Mouse (Mus musculus): ENCODE measurements around the gene Pde8b.
"Not testable (repeated sequence)": the region's sequence is repeated elsewhere in the genome, so short reads cannot be mapped to it uniquely, and the experiment has no call there.

Gene Pde8b

DNA sequence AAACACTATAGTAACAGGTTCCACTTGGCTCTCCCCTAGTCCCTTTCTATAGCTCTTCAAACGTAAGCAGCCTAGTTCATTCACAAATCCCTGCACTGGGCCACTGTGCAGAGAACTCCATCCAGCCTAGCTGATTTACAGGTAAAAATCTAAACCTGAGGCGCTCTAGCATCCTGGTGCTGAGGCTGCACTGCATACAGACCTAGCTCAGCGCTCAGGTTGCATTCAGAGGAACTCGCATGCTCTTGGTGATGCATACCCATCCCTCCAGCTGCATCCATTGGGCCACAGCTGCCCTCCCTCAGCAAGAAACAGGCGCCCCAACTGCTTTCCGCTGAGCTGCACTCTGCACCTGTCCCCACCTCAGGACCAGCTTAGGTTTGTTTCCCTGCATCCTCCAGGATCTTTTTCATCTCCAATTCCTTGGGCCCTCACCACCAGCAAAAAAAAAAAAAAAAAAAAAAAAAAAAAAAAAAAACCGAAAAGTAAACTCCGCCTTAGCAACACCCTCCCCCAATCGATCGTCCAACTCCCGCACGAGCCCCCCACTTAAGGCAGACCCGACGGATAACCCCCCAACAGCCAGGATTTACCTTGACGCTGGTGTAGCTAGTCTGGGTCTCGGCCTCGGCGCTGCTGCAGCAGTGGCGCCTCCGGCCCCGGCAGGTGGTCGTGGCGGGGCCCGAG lies 28.1 kb downstream of the Pde8b start:
- DNase-seq (ENCODE audit: low read depth): no peak

DNA sequence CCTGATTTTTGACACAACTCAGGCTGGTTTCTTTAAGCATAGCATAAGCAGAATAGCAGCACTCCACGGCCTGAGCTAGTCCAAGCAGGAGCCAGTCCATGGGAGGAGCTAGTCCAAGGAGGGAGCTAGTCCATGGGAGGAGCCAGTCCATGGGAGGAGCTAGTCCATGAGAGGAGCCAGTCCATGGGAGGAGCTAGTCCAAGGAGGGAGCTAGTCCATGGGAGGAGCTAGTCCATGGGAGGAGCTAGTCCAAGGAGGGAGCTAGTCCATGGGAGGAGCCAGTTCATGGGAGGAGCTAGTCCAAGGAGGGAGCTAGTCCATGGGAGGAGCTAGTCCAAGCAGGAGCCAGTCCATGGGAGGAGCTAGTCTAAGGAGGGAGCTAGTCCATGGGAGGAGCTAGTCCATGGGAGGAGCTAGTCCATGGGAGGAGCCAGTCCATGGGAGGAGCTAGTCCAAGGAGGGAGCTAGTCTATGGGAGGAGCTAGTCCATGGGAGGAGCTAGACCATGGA lies 34.4 kb downstream of the Pde8b start:
- DNase-seq (ENCODE audit: low read depth): not testable (repeated sequence)

DNA sequence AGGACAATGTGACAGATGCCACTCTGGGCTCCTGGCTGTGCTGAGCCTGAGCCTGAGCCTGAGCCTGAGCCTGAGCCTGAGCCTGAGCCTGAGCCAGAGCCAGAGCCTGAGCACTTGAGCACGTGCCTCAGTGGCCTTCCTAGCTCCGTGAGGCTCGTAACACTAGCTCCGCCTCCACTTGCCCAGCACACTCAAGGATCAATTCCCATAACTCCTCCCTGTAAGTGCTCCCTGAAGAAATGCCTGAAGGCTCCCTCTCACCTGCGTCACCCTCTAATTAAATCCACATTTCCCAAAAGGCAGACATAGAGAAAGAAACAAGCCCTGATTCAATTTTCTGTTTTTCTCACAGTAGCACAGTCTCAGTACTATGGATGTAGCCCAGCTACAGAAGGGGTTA lies 37.8 kb downstream of the Pde8b start:
- no peak for DNase-seq (ENCODE audit: low read depth)

DNA sequence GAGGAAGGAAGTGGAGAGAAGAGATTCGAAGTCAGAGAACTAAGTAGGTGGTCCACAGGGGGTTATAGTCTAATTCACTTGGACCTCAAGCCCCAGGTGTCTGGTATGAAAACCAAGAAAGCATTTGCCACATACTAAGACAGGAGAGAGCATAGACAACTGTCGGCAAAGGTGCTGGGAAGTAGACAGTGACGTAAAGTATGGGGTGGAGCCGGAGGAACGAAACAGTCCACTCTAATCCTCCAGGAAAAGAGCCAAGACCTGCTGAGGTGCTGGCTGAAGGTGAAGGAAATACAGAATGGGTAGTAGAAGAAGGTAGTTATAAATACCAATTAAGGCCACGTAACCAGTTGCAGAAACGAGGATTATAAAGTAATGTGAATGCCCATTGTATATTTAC lies 42.8 kb downstream of the Pde8b start:
- not testable (repeated sequence) for DNase-seq (ENCODE audit: low read depth)

DNA sequence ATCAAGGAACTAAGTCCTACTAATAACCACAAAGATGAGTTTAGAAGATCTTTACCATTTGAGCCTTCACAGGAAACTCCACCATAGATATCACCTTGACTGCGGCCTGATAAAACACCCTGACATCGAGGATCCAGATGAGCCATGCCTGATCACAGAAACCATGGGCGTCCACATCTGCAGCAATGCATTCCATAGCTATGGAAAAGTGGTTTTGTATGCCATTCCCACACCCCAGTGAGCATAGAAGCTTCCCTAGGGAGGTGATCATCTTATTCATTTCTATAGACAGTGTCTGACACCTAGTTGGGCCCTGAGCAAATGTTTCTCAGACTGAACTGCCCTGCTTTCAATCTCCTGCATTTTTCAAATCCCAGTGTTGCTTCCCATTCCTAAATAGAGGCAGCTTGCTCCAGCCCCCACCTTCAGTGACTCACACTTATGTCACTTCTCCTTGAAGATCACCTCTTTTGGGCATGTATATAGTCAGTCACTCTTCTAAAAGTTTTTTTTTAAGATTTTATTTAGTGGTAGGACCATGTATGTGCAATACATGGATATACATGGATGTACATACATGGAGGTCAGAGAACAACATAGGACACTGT lies 47.9 kb downstream of the Pde8b start:
- no peak for DNase-seq (ENCODE audit: low read depth)

DNA sequence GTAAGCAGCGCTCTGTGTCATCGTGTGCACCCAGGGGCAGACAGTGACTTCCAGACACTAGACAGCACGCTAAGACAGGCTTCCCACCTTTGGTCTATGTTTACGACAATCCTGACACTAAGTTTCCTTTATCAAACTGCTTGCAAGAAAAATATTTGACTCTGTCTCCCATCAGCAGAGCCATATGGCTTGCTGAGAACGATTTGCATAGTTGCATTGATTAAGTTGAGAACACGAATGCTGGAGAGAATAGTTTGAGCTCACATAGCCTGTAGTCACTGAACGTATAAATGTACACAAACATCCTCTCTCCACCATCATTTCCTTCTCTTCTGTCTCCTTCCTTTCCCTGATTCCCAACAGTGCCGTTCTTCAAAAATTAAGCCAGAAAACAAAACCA lies 49.3 kb downstream of the Pde8b start:
- DNase-seq (ENCODE audit: low read depth): no peak

DNA sequence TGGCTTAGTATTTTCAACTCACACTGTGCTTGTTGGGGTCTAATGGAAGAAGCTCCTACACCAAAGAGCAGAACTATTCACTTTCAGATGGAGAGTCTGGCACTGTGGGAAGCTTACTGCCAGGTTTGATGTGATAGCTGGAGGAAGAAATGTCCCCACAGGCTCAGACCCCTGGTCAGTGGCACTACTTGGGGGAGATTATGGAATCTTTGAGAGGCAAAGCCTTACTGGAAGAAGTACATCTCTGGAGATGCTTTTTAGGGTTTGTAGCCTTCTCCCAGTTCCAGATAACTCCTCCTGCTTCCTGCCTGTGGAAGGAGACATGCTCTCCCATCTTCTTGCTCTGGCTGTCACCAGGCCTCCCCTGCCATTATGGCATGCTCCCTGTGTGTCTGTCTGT lies 50.1 kb downstream of the Pde8b start:
- DNase-seq (ENCODE audit: low read depth): no peak

DNA sequence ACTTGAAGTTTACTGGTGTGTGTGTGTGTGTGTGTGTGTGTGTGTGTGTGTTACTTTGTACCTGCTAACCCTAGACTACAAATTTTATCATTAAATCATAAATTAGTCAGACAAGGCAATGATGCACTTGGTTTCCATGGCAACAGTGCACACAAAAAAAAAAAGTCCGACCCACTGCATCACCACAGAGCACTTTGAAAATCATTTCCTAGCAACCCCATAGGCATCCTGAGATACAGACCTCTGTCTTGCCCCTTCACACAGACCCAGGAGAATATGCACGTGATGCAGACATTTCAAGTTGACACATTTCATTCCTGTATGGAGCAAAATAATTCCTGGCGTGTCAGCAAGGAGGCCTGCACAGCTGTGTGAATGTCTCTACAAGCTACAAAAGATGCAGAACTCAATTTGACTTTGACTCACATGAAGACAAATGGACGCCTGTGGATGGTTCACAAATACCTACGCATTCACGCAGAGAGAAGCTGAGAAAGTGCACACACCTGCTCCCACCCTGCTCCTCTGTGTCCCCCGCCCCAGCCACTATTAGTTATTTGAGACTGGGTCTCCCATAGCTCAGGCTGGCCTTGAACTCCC lies 53.9 kb downstream of the Pde8b start:
- no peak for DNase-seq (ENCODE audit: low read depth)

DNA sequence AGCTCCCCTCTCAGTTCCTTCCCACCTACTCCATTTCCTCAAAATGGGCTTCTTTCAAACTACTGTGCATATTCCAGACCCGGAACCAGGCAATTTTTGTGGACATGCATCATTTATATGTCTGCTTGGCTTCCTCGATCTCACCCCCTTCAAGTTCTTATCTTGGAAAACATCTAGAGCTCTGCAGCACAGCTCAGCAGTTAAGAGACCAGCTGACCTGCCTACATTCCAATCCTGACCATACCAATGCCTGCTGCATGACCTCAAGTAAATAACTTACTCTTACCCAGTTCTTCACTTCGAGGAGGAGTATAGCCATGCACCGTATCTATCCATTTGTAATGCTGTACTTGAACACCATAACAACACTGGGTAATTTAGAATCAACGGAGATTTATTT lies 58.2 kb downstream of the Pde8b start:
- no peak for DNase-seq (ENCODE audit: low read depth)

DNA sequence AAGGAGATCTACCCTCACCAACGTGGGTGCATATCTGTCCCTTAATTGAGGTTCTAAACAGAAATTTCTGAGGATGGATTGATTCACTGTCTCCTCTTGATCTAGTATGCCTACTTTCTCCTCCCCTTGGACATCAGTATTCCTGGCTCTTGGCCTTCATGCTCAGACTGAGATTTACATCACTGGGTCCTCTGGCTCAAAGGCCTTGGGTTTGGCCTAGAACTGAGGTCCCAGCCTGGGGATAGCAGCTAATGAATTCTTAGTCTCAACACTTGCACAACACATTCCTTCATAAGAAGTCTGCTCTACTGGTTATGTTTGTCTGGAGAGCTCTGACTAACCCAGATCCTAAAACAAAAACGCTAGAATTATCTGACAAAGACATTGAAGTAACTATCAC lies 61.0 kb downstream of the Pde8b start:
- DNase-seq (ENCODE audit: low read depth): peak; percentile 36

DNA sequence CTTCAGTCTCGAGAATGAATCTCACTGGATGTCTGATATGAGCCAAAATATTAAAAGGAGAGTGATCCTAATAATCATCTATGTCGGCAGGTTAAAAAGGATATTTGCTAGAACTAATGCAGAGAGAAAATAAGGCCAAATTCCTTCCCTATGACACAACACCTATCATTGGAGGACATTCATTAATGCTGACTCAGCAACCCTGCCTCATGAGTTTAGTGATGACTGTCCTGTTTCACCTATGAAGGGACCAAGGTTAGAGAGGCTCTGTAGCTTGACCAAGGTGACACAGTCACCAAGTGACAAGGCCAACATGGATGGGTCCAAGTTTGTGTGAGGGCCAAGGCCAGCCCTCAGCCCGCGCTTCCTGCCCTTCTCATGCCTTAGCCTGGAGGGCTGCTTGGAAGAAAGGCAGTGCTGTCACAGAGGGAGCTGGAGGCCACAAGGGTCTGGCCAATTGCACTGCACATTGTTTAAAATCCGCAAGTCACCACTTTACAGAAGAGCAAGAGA lies 62.9 kb downstream of the Pde8b start:
- no peak for DNase-seq (ENCODE audit: low read depth)

DNA sequence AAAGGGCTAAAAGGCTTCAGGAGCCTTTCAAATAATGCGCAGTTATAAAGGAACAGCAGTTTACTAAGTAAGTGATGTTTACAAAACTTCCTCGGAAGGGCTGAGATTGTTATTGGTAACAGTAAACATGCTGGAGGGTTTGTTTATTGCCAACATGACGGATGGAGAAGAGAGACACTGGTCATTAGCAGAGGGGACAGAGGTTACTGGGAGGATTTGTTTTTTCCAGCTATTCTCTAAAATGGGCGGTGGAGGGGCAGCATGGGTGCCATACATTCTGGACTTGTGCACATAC lies 63.4 kb downstream of the Pde8b start:
- no peak for DNase-seq (ENCODE audit: low read depth)

DNA sequence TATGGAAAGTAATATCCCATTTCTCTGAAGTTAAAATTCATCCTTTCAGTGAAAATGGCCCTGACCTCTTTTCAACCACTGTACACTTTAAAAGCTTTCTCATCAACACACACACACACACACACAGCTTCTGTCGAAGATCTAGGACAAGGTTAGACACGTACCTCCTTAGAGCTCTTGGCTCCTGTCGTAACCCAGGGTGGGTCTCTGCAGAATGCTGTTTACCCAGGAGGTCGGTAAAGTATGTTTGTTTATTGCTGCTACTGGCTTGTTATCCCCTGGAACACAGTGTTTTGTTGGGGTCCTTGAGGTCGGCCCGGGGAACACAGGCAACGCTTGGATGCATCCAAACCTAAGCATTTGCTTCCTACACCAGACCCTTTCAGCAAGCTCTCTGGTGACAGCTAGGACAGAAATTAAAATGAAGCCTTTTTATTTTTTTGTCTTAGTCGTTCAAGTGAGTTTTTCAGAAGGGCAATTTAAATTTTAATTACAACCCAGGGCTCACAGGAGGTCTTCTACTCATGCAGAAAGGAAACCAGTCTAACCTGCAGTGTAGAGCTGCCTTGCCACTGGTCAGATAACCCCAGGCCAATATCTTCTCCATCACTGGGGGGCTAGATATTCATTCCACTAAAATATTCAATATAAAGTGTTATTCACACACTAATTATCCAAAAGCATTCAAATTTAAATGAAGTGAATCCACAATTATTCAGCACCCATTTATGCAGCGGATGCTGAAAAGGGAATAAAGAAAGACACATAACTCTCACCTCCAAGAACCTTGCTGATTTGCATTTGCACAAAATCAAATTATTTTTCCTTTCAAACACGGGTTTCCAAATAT lies 64.0 kb downstream of the Pde8b start:
- no peak for DNase-seq (ENCODE audit: low read depth)

DNA sequence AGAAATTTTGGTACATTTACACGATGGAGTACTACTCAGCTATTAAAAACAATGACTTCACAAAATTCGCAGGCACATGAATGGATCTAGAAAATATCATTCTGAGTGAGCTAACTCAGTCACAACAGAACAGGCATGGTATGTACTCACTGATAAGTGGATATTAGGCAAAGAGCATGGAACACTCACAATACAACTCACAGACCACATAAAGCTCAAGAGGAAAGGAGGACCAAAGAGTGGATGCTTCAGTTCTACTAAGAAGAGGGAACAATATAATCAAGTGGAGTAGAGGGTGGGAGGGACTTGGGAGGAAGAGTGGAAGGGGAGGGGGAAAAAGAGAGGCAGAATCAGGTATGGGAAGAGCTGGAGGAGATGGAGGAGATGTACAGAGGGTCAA lies 66.5 kb downstream of the Pde8b start:
- DNase-seq (ENCODE audit: low read depth): no peak

DNA sequence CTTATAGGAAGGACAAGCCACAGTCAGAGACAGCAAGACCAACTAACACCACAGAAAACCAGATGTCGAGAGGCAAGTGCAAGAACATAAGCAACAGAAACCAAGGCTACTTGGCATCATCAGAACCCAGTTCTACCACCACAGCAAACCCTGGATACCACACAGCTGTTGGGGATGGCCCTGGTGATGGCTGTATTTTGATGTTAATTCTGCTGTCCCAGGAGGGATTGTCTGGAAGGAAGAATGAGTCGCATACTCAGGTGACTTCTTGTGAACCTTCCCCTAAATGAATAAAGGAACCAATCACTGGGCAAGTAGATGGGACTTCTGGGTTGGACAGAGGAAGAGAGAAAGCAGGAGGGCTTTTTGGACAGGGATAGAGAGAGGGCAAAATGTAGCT lies 69.9 kb downstream of the Pde8b start:
- DNase-seq (ENCODE audit: low read depth): no peak

DNA sequence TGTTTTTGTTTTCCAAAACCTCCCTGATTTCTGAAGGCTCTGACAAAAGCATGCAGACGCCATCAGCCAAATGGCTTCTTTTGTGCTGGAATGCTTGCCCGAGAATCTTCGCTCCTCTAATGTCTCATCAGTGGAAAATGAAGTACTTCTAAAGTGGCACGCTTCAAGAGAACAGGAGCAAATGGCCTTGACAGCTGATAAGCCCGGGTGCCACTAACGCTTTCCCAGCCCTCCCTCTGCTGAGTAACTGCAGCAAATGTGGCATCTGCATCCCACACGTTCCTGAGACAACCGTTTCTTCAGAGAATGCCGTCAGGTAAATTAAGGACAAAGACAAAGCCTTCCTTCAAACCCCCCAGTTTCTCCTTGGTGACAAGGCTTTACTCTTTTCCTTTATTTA lies 72.8 kb downstream of the Pde8b start:
- DNase-seq (ENCODE audit: low read depth): no peak

DNA sequence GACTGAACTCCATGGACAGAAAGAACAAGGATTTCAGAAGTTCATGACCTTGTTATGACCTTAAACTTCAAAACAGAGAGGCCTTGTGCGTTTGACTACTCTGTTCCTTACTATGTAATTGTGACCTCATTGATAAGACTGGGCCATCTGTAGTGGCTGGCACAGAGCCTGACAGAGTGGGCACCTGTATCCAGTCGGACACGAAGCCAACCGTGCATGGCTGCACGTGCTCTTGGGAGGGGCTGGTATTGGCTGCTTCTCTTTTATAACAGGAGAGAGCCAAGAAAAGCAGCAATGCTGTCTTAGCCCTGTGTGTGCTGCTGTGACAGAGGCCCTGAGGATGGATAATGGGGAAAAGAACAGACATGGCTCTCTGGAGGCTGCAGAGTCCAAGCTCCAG lies 73.7 kb downstream of the Pde8b start:
- no peak for DNase-seq (ENCODE audit: low read depth)

DNA sequence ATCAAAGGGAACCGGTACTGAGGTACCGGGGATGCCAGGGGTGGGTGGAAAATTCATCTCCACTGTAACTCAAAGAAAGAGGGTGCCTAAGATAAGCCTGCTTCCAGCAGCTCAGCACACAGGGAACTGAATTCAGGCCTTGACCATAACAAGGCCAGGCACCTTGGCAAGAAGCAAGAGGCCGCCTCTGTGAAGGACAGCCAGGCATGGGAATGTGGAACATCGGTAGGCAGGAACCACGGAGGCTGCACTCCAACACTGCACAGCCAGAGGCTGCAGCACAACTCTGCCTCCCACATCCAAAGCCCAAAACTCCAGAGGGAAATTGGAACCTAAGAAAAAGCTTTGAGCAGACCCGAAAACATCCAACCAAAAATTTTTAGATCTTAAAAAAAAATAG lies 75.9 kb downstream of the Pde8b start:
- DNase-seq (ENCODE audit: low read depth): no peak

DNA sequence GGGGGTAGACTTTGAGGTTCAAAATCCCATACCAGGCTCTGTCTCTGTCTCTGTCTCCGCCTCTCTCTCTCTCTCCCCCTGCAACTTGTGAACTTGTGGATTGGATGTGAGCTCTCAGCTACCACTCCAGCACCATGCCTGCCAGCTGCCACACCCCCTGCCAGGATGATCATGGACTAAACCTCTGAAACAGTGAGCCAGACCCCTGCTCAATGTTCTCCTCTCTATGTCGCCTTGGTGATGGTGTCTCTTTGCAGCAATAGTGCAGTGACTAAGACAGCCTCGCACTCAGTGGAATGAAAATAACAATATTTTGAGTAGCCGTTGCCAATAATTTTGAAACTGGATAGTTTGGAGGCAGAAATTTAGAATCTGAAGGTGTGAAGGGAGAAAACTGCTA lies 77.8 kb downstream of the Pde8b start:
- no peak for DNase-seq (ENCODE audit: low read depth)

DNA sequence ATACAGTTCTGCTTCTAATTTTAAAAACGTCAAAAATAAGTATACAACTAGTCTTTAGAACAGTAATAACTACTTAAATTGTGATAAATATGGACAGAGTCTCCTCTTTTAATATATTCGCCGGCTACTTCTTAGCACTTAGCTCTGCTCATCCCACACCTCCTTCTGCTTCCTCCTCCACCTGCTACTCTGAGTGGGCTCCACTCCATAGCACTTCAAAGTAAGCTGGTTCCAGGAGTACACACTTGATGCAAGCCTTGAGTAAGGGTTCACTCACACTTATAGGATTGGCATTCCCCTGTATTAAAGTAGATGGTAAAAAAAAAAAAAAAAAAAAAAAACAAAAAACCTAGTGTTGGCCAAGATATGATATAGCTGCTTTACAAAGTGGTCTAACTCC lies 89.9 kb downstream of the Pde8b start:
- no peak for DNase-seq (ENCODE audit: low read depth)

DNA sequence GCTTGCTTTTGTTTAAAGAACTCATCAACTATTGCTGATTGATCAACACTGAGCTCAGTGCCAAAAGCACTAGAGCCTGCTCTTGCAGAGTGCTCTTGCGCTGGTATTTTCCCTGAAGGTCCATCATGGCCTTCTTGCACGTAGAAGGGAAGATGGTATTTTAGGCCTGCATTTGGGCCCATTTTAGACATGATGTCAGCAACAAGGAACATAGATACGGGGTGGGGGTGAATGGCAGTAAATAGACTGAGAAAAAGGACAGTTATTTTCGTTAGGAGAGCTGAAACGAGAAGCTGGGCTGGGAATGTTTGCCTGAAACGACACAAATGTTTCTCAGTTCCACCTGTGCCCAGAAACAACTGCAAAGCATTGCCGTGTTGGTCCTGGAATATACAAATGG lies 91.2 kb downstream of the Pde8b start:
- DNase-seq (ENCODE audit: low read depth): no peak

DNA sequence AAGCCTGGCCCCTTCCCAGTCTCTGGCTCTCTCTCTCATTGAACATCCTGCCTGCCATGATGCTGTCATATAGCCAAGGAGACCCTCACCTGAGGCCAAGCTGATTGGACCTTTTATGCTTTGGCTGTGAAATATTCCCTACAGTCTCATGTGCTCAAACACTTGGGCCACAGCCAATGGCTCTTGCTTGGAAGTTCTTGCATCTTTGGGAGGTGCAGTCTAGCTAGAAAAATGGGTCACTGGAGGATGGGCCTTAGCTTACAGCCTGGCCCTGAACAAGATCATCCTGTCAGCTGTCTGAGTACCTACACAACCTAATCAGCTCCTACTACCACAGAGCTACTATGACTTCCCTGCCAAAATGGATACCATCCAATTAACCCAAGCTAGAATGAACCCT lies 105.4 kb downstream of the Pde8b start:
- no peak for DNase-seq (ENCODE audit: low read depth)
